Mouse (Mus musculus) gastrocnemius, postnatal 4 days (tissue): ENCODE data around the gene Hpn. TPM values are rescaled to one million over a fixed set of nuclear protein-coding genes. Genes with fewer than 3 reads are reported as not detected.

Source experiments
- DNase-seq, 2 experiments: peaks; one replicate each; pipeline ENCODE4 v3.0.0; 2021 to 2022; ENCODE audit warnings: low spot score in 2 of 2, mixed read lengths in 2 of 2
- total RNA-seq, 2 experiments: library from RNA; stranded (reverse); gene quantifications; 2 replicates each; pipeline ENCODE4 v1.2.3; 2021

Hpn gene
- total RNA-seq, 2 experiments from 2014 or later = 3.9 to 4.2 TPM

DNA sequence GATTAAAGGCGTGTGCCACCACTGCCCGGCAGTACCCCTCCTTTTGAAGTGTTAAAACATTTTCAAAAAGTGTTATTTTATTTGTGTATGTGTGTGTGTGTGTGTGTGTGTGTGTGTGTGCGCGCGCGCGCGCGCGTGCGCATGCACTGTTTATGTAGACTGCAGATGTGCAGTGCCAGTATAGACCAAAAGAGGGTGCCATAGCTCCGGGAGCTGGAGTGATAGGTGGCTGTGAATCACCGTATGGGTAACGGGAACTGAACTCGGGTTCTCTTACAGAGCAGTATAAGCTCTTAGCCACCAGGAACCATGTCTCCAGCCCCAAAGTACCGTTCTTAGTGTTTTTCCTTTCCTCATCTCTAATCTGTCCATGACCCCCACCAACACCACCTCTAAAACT is 29.8 kb upstream of the Hpn start:
- DNase-seq = no peak

DNA sequence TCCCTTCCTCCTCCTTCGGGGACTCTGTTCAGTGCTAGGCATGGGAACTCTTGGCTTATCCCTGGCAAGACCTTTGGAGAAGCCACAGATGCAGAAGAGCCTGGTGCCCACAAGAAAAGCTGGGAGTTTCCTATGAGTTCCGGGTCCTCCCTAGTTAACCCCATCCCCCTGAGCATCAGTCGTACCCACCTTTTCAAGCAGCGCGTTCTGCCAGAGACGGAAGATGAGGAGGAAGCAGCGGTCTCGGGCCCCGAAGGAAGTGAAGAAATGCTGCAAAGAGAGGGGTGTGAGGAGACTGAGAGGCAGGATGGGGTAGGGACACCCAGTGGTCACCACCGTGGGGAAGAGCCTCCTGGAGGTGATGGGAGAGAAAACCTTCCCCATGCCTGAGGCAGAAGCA is 25.9 kb upstream of the Hpn start:
- no peak for DNase-seq

DNA sequence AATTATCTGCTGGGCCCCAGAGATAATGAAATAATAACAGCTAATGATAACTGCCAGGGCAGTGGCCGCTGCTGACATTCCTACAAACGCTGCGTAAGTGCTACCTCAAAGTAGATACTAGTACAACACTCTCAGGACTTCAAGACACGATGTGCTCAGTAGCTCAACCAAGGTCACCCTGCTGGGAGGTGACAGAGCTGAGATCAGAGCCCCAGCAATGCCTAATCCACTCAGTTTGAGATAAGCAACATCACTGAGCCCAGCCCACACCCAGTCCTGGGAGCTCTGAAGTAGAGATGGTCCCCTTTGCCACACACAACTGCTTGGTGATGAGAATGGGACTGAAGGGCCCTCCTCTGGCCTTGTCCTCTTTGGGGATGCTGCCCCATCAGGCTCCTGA is 25.2 kb upstream of the Hpn start:
- DNase-seq = no peak

DNA sequence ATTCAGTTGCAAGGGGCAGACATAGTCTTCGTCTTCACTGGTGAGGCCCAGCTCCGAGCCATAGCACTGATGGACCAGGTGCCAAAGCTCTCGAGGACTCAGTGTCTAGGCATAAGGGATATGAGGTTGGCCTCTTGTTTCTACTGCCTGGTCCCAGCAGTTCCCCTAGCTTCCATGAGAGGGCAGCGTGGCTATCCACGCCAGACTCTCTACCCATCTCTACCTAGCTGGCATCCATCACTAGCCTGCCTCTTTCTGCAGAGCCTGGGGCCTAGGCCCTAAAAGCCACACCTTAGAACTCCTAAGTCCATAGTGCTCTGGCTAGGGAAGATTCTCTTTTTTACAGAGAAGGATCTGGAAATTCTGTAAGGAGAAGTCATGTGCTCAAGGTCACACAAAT is 24.7 kb upstream of the Hpn start:
- peak in 1 of 2 experiments; percentile 52 for DNase-seq

DNA sequence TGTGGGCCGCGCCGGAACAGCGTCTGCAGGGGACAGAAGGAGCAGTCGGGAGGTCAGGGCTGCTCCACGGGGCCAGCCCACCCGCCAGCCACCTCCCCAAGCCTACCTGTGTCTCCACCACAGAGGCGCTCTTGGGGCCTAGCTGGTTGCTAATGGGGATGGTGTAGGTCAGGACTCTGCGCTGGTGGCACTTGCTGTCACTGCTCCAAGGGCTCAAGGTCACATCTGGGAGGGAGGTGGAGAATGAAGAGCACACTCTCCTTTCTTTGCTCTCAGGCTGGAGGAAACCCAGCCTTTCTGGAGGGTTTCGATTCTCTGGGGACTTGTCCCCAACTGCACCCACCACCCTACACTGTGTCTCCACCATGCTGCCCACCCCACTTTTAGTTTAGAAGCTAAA is 20.6 kb upstream of the Hpn start:
- no peak for DNase-seq

DNA sequence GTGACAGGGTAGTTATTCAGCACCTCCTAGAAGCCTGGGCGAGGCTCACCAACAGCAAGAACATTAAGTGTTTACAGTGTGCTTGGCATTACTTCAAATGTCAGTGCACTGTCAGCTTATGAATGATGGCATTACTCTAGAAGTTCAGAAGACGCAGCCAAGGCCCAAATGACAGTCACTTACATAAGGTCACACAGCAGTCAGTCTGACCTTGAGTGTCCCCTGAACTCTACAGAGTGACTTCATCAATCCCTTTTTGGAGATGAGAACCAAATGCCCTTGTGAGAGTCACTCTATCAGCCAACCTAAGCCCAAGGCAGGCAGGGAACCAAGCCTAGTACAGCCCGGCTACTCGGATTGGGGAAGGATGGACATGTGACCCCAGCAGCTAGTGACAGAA is 16.8 kb upstream of the Hpn start:
- no peak for DNase-seq

DNA sequence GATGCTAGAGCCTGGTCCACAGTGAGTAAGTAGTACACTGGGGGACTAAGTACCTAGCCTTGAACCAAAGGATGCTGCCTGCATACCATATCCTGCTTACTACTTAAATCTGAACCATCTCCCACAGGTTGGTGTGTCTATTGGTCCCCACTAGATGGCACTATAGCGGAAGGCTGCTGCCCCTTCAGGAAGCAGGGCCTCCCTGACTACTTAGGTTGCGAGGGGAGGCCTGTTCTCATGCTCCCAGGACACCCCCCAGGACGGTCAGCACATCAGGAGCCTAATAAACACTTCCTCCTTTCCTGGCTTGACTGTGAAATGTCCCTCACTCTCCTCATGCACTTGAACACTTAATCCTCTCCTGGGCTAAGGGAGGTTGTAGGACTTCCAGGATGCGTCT is 15.8 kb upstream of the Hpn start:
- DNase-seq = no peak

DNA sequence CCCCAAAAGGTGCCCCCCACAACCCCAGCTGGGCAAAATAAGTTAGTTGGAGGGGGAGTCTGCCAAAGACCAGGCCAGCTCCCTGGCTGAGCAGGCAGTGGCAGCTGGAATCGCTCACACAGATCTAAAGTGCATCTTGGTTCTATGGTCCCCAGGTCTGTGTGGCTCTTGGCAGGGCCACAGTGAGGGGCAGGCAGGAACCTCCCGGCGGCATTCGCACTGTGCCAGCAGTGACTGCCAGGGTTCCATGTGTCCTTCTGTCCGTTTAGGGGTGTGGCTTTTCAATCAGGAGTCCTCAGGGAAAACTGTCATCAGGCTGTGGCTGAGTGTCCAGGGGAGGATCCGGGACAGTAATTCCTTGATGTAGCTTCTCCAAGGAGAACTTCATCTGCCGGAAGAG is 15.1 kb upstream of the Hpn start:
- no peak for DNase-seq

DNA sequence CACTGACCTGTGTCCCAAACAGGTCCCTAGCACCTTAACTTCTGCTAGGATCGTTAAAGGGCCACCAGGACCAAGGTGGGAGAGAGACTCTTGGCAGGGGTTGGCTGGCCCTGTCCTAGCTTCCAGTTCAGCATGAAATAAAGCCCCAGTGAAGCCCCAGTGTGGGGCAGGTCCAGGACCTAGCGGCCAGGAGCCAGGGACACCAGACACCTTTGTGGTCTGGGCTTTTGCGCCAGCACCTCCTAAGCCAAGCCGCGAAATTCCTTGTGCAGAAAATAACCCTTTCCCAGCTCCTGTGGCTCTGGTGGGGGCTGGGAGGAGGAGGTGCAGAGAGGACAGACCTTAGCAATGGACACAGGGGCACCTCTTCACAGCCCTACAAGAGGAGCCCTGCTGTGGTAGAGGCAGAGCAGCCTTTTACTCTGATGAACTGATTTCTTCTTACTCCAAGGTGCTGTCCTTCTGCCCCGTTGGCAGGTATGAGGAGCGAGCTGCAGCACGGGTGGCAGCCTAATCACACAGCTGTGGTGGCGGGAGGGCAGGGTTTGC is 13.1 kb upstream of the Hpn start:
- no peak for DNase-seq

DNA sequence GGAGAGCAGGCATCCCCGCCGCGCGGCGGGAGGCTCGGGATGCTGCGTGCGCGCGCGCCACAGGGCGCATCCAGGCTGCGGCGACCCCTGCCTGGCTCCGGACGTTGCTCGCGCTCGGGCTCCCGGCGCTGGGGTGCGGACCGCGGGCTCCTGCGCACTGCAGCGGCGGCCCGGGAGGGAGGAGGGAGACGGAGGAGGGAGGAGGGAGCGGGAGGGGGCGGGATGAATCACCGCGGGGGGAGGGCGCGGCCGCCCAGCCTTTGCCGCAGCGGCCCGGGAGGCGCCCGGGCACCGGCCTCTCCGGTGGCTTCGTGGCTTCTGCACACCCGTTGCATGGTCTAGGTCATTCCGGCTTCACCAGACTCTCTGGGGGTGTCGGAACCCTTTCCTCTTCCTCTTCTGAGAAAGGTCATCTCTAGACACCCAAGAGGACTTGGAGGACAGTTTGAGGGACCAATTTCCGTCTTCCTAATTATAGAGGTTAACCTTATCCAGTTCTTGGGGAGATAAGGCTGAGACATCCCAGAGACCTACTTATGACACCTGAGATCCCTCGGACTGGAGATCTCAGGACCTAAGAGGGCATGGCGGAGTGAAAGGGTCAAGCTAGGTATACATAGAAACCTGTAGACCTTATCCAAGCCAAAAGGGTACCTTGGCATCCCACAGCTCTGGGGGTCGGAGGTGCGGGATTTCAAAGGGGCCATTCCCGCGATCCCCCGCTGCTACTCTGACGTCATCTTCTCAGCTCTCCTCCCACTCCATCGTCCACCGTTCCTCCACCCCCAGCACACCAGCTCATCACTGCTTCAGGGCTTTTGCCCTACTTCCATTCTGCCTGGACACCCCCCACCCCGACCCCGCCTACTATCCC is 12.0 kb upstream of the Hpn start, which contains the start of gene Scn1b:
Scn1b (minus strand) TSS at position 153 of the 874 bp plus-strand sequence.
- DNase-seq = peak in 1 of 2 experiments; percentile 65

DNA sequence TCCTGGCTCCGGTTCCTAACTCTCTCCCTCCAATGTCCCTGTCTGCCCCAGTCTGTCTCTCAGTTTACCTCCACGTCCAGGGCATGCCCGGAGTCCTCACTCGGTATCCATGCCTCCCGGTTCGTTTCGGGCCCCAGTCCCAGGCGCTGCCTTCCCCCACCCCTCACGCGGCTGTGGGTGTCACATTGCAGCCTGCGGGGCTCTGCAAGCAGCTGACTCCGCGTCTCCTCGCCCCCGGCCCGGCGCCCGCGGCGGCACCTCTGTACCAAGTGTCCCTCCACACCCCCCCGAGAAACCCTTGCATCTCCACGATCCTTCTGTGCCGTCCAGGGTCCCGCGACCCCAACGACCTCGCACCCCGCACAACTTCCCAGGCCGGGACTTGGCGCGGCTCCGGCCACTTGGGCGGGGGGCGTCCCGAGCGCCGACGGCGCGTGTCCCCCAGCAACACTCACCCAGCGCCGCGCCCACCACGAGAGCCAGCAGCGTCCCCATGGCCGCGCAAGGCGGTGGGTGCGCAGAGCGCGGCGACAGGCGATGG is 11.2 kb upstream of the Hpn start:
- DNase-seq = no peak

DNA sequence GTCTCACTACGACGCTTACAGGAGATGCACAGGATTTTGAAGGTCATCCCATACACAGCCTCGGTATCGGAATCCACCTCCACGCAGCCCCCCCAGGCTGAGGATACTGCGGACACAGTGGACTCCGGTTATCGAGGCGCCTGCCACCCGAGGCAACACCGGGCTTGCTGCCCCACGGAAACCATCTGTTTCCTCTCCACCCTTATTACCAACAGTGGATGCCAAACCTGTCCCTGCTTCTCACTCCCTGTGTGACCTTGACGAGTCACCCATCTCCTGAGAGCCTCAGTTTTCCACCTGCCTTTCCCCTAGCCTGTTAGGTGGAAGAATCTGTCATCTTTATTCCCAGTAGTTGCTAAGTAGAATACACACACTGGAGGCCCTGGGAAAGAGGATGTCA is 10.0 kb upstream of the Hpn start:
- no peak for DNase-seq

DNA sequence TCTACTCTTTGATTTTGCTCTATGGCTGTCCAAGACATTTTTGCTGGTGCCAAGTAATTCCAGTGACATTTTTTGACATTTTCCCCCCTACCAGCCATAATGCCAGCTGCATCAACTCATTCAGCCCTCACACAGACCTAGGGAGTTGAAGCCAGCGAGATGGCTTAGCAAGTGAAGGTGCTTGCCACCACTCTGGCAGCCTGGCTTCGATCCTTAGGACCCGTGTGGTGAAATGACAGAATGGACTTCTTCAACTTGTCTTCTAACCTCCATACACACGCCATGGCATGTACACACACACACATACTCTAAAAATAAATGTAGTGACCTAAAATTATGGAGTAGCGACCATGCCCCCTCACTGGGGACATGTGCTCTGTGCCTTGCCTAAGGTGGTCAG is 9.3 kb upstream of the Hpn start:
- no peak for DNase-seq

DNA sequence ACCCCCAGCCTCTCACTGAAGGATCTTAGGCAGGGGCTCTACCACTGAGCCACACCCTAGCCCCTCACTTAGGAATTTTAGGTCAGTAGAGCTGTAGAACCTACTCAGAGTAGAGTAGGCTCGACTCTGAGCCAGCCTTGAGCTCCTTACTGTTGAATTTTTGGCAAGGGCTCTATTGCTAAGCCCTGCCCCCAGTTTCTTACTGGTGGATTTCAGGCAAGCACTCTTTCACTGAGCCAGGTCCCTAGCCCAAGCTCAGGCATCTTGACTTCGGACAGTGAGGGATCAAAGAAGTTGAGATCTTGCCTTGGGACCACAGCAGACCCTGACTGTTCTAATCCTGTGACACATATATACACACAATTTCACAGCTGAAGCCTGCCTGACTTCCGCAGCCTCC is 8.6 kb upstream of the Hpn start:
- DNase-seq = no peak

DNA sequence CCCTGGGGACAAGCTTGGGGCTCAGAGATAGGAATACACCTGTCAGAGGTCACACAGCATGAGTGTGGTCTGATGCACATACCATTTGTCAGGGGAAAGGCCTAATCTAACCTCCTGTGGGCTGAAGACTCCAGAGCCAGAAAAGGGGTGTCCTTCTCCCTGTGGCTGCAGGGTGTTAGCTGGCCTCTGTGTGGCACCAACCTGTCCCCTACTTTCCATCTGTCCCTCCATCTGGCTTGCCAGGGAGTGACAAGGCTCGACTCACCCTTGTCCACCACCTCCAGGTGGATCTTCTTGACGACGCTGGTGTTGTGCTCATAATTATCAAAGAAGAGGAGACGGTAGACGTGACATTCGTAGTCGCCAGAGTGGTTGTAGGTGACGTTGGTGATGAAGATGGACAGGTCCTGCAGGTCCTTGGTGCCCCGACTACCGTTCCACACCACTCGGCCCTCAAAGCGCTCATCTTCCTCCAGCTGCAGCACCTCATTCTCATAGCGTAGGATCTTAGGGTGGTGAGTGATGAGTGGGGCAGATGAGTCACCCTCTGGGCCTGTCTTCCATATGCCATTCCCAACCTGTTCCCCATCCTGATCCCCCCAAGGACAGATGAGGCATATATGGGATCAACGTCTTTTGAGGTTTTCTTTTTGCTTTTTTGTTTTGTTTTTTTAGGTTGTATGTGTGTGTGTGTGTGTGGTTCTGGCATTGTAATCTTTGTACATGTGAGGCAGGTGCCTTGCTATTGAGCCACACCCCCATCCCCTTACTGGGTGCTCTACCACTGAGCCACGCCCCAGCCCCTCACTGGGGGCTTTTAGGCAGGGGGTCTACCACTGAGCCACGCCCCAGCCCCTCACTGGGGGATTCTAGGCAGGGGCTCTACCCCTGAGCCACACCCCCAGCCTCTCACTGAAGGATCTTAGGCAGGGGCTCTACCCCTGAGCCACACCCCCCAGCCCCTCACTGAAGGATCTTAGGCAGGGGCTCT is 7.8 kb upstream of the Hpn start:
- DNase-seq = no peak

DNA sequence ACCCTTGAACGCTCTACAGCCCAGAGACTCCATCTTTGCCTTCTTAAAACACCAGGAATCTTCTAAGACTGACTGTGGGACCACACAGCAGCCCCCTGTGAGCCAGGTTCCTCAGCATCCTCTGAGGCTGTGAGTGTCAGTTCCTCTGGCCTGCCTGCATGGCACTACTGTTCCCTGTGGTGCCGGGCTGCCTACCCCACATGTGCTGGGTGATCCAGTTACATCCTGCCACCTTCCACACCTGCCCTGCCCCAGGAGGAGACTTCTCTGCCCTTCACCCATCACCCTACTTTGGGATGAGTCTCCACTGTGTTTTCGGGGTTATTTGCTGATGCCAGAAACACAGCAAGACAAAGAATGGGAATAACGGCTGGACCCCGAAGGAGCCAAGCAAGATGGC is 4.5 kb upstream of the Hpn start:
- DNase-seq = no peak

DNA sequence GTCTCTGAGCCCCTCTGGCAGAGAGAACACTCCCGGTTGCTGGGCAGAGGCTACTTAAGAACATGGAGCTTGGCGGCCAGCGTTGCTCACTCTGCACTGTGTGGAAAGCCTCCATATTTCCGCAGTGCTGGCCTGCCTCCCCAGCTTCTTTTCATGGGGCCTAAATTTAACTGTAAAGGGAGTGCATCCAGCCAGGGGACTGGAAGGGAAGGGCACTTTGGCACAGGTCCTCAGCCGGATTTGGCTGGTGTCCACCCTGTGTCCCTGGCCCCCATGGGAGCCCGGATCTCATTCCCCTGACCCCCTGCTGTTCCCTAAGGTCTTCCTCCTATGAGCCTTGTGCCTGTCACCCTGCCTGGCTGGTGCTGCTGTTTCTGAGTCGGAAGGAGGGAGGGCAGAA is 3.4 kb upstream of the Hpn start:
- DNase-seq = peak in 1 of 2 experiments; percentile 31

DNA sequence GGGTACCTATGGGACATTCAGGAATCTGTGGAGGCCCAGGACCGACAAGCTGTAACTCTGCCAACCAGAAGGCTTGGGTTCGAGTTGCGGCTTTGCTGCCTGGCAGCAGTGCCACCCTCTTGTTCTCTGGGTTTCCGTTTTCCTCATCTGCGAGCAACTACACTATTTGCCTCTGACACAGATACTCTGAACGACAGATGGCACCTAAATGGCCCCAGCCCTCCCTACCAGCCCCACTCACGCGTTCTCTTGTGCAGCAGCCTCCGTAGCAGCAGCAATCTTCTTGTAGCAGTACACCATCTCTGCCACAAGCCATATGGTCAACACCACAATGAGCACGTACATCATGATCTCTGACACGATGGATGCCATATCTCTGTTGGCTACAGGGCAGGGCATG is 2.4 kb upstream of the Hpn start:
- DNase-seq = no peak

DNA sequence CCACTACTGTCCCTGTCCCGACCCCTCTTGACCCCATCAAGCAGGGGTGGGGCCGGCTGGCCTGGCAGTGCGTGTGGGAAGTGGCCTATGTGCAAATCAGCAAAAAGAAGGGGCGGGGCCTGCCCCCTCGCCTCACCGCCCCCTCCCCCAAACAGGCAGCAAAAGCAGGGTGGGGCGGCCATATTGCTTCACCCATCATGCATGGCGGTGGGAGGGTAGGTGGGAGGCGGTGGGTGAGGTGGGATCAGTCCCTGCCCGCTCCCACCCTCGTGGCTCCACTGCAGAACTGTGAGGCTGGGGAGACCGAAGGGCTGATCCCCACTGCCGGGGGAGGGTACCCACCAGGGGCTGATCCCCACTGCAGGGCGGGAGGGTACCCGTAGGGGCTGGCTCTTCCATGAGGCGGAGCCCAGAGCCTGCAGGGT is 1.6 kb upstream of the Hpn start:
- no peak for DNase-seq

DNA sequence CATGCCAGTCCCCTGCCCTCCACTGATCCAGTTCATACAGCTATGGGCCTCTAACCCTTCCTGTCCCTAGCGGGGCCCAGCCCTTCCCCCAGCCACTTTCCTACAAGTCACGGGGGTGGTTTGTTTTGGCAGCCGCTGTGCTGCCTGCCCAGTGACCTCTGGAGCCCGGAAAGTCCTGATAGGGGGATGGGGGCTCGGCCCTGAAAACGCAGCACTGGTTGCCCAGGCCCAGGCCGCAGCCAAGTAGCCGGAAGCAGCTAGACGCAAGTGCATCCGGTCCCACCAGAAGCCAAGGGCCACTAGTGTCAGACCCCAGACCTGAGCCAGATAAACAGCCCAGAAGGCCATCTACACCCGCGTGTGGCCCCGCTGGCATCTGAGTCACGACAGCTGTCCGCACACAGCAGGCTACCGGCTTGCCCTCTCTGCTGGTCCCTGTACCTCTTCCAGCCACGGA is 525 bp upstream of the Hpn start:
- DNase-seq = peak in 1 of 2 experiments; percentile 41

DNA sequence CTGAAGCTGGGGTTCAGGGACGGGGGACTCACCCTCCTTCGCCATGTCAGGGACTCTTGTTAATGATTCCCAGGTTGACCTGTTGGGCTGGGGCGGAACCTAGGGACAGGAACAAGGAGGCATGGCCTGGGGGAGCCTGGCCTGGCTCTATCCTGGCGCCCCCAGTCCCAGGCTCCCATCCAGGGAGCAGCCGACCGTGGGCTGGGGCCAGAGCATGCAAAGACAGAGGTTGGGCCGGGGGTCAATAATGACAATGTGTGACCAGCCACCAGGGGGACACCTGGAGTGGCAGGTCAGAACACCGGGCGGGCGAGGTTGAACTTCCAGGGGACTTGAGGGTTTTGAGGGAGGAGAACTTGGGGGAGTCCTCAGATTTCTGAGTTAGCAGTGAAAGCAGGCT is 444 bp downstream of the Hpn start:
- no peak for DNase-seq
